Mouse (Mus musculus) heart, embryonic 12.5 days (tissue): ENCODE measurements around the gene Itga7. TPM values are rescaled to one million over a fixed set of nuclear protein-coding genes. Genes with fewer than 3 reads are reported as not detected.

Experiments used
- ATAC-seq: fragments of 200-750 bp; cut with Nextera tagmentation; 2 replicates; pipeline ENCODE4 v1.8.0; 2017; ENCODE audit warnings: moderate TSS enrichment, moderate library complexity; ENCODE audit not compliant: insufficient number of reproducible peaks, low FRiP score
- H3K27ac ChIP-seq: fragments of 300-500 bp; sonication (generic); 2 replicates; pipeline ENCODE4 v1.5.1; 2016; ENCODE audit warnings: mild to moderate bottlenecking, moderate library complexity; ENCODE audit not compliant: poor library complexity, severe bottlenecking
- H3K27me3 ChIP-seq: fragments of 300-500 bp; sonication (generic); replicated peaks from 2 replicates; pipeline ENCODE4 v1.6.1; 2016; ENCODE audit warnings: mild to moderate bottlenecking, moderate library complexity
- H3K36me3 ChIP-seq: fragments of 300-500 bp; sonication (generic); 2 replicates; pipeline ENCODE4 v1.6.1; 2016; ENCODE audit warnings: mild to moderate bottlenecking, moderate library complexity
- H3K4me1 ChIP-seq: fragments of 300-500 bp; sonication (generic); replicated peaks from 2 replicates; pipeline ENCODE4 v1.6.1; 2016; ENCODE audit warnings: mild to moderate bottlenecking
- H3K4me2 ChIP-seq: fragments of 300-500 bp; sonication (generic); 2 replicates; pipeline ENCODE4 v1.6.1; 2016; ENCODE audit warnings: mild to moderate bottlenecking, moderate library complexity
- H3K4me3 ChIP-seq: fragments of 300-500 bp; sonication (generic); 2 replicates; pipeline ENCODE4 v1.5.1; 2016; ENCODE audit warnings: mild to moderate bottlenecking
- H3K9ac ChIP-seq: fragments of 300-500 bp; sonication (generic); 2 replicates; pipeline ENCODE4 v1.6.1; 2016; ENCODE audit warnings: mild to moderate bottlenecking, moderate library complexity
- H3K9me3 ChIP-seq: fragments of 300-500 bp; sonication (generic); replicated peaks from 2 replicates; pipeline ENCODE4 v1.6.1; 2016; ENCODE audit warnings: mild to moderate bottlenecking, moderate library complexity
- WGBS: fragments of 180-500 bp; shearing (Covaris S2); methylation state at CpG from one replicate; pipeline ENCODE4 v1.1.7; 2016; 5-methylcytosine and 5-hydroxymethylcytosine counted together
- polyA plus RNA-seq: library from polyadenylated mRNA; unstranded; fragments of >200 nt; fragmentation: Nextera tagmentation; extraction: Ambion mirVana; gene quantifications from 2 replicates; pipeline ENCODE4 v1.2.1, GENCODE M21; 2016

Itga7 gene
- polyA plus RNA-seq, 1 experiment from 2014 or later: 1.4 TPM

DNA sequence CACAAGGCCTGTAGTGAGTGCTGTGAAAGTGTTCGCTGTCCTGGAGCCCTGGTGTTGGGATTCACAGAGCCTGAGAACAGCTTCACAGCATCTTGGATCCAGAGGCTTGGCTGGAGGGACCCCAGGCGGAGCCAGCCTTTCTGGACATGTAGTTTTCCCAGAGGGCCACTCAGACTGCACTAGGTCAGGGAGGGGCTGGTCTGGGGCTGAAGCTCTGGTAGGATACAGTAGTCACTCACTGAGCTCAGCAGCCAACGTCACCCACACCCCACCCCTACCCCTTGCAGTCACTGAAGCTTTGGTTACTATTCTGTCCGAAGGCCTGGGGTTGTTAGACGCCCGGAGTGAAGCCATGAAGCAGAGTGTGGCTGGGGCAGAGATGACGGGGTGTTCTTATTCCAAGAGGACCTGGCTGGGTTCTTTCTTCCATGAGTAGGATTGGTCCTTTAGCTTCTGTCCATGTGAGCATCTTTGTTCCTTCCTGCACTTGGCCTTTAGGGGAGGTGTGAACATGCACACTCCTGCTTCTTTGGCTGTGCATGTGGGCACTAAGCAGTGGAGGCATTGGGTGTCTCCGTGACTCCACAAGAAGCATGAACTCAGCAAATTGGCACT lies 2.3 kb downstream of the Itga7 start:
- no peak overlapping the region for H3K4me3 ChIP-seq

DNA sequence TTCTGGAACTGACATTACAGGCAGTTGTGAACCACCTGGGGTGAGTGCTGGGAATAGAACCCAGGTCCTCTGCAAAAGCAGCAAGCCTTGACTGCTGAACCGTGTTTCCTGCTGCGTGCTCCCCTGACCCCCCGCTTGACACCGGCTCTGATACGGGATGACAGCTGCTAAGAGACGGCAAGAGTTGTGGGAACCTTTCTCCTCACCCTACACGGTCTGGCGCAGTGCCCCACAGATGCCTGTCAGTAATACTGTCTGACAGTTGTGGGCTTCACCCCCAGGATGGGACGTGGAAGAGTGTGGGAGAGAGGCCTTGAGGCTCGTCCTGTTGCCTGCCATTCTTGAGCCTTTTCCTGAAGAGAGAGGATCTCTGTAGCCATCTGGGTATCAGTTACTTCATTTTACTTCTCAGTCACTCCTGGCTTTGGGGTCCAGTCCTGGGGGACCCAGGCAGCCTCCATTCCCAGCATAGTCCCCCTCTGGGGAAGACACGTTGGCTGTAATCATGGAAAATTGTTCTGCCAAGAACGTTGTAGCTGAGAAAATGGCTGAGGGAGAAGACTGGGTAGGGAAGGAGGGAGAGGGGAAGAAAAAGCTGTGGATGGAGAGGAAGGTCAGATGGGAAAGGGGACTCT lies 4.3 kb downstream of the Itga7 start:
- no peak for ATAC-seq
- H3K27ac ChIP-seq: no peak overlapping the region
- H3K9ac ChIP-seq: no peak overlapping the region
- no peak overlapping the region for H3K4me2 ChIP-seq
- no peak overlapping the region for H3K4me3 ChIP-seq
- H3K4me1 ChIP-seq: peaks cover 17% of the 10 kb centered on the region
- peaks cover 36% of the 10 kb centered on the region for H3K27me3 ChIP-seq
- H3K36me3 ChIP-seq: no peaks in the 10 kb centered on the region
- 58% methylated on average over 12 of the region's 12 CpGs for WGBS
- H3K9me3 ChIP-seq: no peaks in the 10 kb centered on the region

More for the DNA sequence above, 2.3 kb downstream of the Itga7 start:
- no peaks in the 10 kb centered on the region for H3K36me3 ChIP-seq
- H3K27ac ChIP-seq: no peak overlapping the region
- no peak for ATAC-seq
- H3K27me3 ChIP-seq: peaks cover 38% of the 10 kb centered on the region
- 74% methylated on average over 8 of the region's 8 CpGs for WGBS
- H3K9me3 ChIP-seq: no peaks in the 10 kb centered on the region
- peaks cover 23% of the 10 kb centered on the region for H3K4me1 ChIP-seq
- H3K9ac ChIP-seq: no peak overlapping the region
- no peak overlapping the region for H3K4me2 ChIP-seq

DNA sequence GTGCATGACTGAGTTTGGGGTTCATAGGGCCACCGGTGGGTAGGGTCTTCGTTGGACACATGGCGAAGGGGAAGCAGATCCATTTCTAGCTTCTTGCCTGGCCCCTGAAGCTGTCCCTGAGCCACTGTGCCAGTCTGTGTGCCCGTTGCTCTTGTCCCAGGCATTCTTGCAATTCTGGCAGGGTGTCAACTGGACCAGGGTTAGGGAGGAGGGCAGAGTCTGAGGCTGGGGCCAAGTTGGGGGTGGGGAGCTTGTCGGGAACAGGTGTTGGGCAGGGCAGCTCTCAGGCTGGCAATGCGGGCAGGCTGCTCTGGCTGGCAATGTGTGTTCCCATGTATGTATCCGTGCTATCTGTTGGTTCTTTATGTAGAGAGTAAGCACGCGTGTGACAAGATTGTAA lies 4.8 kb downstream of the Itga7 start:
- WGBS: 77% methylated on average over 9 of the region's 9 CpGs
- peaks cover 12% of the 10 kb centered on the region for H3K4me1 ChIP-seq
- no peak for ATAC-seq

DNA sequence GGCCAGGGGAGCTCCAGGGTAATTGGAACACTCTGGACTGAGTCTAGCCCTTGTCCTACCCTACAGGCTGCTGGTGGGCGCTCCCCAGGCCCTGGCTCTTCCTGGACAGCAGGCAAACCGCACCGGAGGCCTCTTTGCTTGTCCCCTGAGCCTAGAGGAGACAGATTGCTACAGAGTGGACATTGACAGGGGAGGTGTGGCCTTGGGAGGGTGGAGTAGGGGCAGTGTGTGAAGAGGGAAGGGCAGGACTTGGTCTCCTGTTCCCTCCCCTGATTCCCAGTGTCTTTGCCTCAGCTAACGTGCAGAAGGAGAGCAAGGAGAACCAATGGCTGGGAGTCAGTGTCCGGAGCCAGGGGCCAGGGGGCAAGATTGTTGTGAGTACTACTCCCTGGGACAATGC lies 5.4 kb downstream of the Itga7 start:
- Histone ChIP-seq H3K36me3 (no peaks in the 10 kb centered on the region), H3K9me3 (no peaks in the 10 kb centered on the region), H3K4me3 (no peak overlapping the region), H3K27ac (no peak overlapping the region), H3K27me3 (peaks cover 30% of the 10 kb centered on the region), H3K4me1 (peaks cover 9% of the 10 kb centered on the region), H3K4me2 (no peak overlapping the region), H3K9ac (no peak overlapping the region)
- ATAC-seq: no peak
- WGBS: 53% methylated on average over 5 of the region's 5 CpGs

More for the DNA sequence above, 4.8 kb downstream of the Itga7 start:
- no peak overlapping the region for H3K9ac ChIP-seq
- no peaks in the 10 kb centered on the region for H3K36me3 ChIP-seq
- no peak overlapping the region for H3K4me2 ChIP-seq
- H3K27ac ChIP-seq: no peak overlapping the region
- H3K9me3 ChIP-seq: no peaks in the 10 kb centered on the region
- peaks cover 32% of the 10 kb centered on the region for H3K27me3 ChIP-seq
- H3K4me3 ChIP-seq: no peak overlapping the region

DNA sequence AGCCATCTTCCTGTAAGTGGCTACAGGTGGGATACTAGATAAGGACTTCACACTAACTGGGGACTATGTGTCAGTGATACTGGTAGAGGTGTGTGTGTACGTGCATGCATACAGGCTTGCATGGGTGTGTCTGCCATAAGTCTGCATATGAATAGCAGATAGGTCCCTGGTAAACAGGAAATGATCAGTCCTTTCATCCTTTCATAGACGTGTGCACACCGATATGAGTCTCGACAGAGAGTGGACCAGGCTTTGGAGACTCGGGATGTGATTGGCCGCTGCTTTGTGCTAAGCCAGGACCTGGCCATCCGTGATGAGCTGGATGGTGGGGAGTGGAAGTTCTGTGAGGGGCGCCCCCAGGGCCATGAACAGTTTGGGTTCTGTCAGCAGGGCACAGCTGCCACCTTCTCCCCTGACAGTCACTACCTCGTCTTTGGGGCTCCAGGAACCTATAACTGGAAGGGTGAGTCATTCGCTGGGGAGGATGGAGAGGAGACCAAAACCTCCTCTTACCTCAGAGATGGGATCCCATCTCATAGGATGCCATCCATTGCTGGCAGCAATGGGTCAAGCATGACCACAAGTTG lies 7.0 kb downstream of the Itga7 start:
- WGBS: 74% methylated on average over 10 of the region's 10 CpGs
- no peak overlapping the region for H3K27ac ChIP-seq
- no peak overlapping the region for H3K4me2 ChIP-seq
- H3K9ac ChIP-seq: no peak overlapping the region
- no peak for ATAC-seq
- H3K4me1 ChIP-seq: no peaks in the 10 kb centered on the region
- H3K4me3 ChIP-seq: no peak overlapping the region
- peaks cover 14% of the 10 kb centered on the region for H3K27me3 ChIP-seq
- H3K36me3 ChIP-seq: no peaks in the 10 kb centered on the region
- H3K9me3 ChIP-seq: no peaks in the 10 kb centered on the region

DNA sequence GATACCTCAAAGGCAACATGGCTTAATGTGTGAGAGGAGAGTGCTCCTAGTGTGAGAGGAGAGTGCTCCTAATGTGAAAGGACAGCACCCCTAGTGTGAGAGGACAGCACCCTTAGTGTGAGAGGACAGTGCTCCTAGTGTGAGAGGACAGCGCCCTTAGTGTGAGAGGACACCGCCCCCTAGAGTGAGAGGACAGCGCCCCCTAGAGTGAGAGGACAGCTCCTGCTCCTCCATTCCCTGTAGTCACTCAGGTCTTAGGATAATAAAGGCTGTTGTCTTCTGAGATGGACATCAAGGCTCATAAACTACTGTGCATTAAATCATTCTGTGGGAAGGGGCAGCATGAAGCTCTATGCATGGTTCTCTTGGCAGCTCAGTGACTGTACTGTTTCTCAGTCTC lies 12.1 kb downstream of the Itga7 start:
- H3K4me3 ChIP-seq: no peak overlapping the region
- H3K27ac ChIP-seq: no peak overlapping the region
- no peaks in the 10 kb centered on the region; the same call in 1 of the 2 replicates for H3K9me3 ChIP-seq
- no peak overlapping the region for H3K9ac ChIP-seq
- H3K27me3 ChIP-seq: peaks cover 12% of the 10 kb centered on the region
- WGBS: 31% methylated on average over 3 of the region's 3 CpGs
- H3K4me2 ChIP-seq: no peak overlapping the region
- no peaks in the 10 kb centered on the region for H3K36me3 ChIP-seq
- ATAC-seq: no peak
- no peaks in the 10 kb centered on the region; the same call in 1 of the 2 replicates for H3K4me1 ChIP-seq

DNA sequence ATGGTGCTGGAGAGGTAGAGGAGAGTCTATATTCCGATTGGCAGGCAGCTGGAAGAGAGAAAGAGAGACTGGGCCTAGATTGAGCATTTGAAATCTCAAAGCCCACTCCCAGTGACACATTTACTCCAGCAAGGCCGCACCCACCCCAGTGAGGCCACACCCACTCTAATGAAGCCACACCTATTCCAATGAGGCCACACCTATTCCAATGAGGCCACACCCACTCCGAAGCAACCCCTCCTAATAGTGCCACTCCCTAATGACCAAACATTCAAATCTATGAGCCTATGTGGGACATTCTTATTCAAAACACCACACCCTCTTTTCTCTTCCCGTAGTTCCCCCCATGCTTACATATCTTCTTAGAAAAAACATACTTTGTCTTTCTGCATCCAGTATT lies 13.9 kb downstream of the Itga7 start:
- H3K27ac ChIP-seq: no peak overlapping the region
- ATAC-seq: no peak
- no peaks in the 10 kb centered on the region for H3K36me3 ChIP-seq
- H3K4me1 ChIP-seq: no peaks in the 10 kb centered on the region; the same call in 1 of the 2 replicates
- H3K4me2 ChIP-seq: no peak overlapping the region
- no peak overlapping the region for H3K9ac ChIP-seq
- WGBS: 81% methylated on average over 4 of the region's 4 CpGs
- H3K9me3 ChIP-seq: no peaks in the 10 kb centered on the region; the same call in 1 of the 2 replicates
- peaks cover 12% of the 10 kb centered on the region for H3K27me3 ChIP-seq
- no peak overlapping the region for H3K4me3 ChIP-seq

DNA sequence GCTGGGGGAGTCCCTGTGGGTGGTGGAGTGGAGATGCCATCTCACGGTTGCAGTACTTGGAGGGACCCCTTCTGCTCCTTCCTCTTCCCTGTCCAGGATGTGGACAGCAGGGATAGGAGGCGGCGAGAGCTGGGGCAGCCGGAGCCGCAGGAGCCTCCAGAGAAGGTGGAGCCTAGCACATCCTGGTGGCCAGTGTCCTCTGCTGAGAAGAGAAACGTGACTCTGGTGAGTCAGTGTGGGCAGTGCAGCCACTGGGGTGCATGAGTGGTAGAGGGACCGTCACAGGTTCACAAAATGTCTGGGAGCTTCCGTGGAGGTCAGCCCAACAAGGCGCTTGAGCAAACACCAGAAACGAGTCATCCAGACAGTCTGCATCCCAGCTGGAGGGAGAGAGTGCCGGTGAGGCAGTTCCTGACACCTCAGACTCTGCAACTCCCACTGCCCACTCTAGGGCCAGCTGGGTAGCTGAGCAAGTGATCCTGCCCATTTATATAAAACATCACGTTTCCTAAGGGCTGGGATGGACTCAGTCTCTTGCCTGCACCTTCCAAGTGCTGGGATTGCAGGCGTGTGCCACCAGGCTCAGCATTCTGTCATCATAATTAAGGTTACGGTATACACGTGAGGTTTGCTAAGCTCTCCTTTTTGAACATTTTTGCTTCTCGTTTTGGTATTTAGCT lies 16.7 kb downstream of the Itga7 start:
- no peaks in the 10 kb centered on the region; the same call in 1 of the 2 replicates for H3K4me1 ChIP-seq
- WGBS: 57% methylated on average over 16 of the region's 16 CpGs
- no peaks in the 10 kb centered on the region; the same call in 1 of the 2 replicates for H3K9me3 ChIP-seq
- H3K4me2 ChIP-seq: no peak overlapping the region
- no peak for ATAC-seq
- H3K27ac ChIP-seq: no peak overlapping the region
- no peaks in the 10 kb centered on the region for H3K36me3 ChIP-seq
- peaks cover 7% of the 10 kb centered on the region for H3K27me3 ChIP-seq
- H3K9ac ChIP-seq: no peak overlapping the region
- no peak overlapping the region for H3K4me3 ChIP-seq

DNA sequence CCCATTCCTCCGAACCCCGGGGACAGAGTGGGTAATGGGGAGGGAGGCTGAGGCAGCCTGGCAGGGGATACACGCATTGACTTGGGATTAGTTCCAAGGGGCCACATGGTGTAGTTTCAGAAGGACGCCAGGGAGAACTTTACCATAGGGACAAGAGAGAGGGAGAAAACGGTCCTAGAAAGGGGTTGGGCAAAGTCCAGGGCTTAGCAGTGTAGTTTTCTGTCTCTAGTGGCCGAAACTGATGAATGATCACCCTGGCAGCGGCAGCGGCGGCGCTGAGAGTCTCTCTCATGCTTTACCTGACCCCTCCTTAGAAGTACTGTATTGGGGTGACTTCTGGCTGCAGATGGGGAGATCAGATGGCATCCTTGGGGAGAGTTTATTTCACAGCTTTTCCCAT lies 24.7 kb downstream of the Itga7 start:
- H3K27ac ChIP-seq: no peak overlapping the region
- H3K4me3 ChIP-seq: no peak overlapping the region
- ATAC-seq: no peak
- H3K4me2 ChIP-seq: no peak overlapping the region
- H3K9ac ChIP-seq: no peak overlapping the region
- peaks cover 16% of the 10 kb centered on the region; the same call in 1 of the 2 replicates for H3K27me3 ChIP-seq
- WGBS: 75% methylated on average over 10 of the region's 10 CpGs
- H3K9me3 ChIP-seq: no peaks in the 10 kb centered on the region
- H3K36me3 ChIP-seq: no peaks in the 10 kb centered on the region
- no peaks in the 10 kb centered on the region for H3K4me1 ChIP-seq

DNA sequence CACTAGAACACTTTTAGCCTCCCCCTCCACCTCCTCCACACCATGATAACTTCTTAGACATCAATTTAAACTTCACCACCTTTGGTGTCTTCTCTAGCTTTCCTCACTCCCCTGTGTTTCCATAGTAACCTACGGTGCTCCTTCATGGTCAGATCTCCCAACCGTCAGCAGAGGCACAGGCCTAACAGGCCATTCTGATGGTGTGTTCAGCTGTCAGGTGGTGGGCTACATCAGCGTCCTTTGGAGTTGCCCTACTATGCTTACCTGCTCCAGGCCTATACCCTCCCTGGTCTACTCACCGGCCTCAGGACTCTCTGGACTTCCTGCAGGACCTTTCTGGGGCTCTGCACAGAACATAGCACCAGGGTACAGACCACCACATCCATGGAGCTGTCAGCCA lies 26.5 kb downstream of the Itga7 start:
- H3K4me3 ChIP-seq: no peak overlapping the region
- ATAC-seq: no peak
- no peaks in the 10 kb centered on the region for H3K36me3 ChIP-seq
- H3K9me3 ChIP-seq: no peaks in the 10 kb centered on the region
- H3K27me3 ChIP-seq: peaks cover 16% of the 10 kb centered on the region; the same call in 1 of the 2 replicates
- WGBS: 66% methylated on average over 4 of the region's 4 CpGs
- no peak overlapping the region for H3K4me2 ChIP-seq
- H3K27ac ChIP-seq: no peak overlapping the region
- H3K9ac ChIP-seq: no peak overlapping the region
- H3K4me1 ChIP-seq: no peaks in the 10 kb centered on the region
